Mouse (Mus musculus): Measurements from ENCODE around the gene Miox. TPM values are rescaled to one million over a fixed set of nuclear protein-coding genes. Genes with fewer than 3 reads are reported as not detected.

The Miox gene
- polyA plus RNA-seq (2015; fragmentation: Nextera tagmentation; extraction: Ambion mirVana) = not detected in 2 replicates

DNA sequence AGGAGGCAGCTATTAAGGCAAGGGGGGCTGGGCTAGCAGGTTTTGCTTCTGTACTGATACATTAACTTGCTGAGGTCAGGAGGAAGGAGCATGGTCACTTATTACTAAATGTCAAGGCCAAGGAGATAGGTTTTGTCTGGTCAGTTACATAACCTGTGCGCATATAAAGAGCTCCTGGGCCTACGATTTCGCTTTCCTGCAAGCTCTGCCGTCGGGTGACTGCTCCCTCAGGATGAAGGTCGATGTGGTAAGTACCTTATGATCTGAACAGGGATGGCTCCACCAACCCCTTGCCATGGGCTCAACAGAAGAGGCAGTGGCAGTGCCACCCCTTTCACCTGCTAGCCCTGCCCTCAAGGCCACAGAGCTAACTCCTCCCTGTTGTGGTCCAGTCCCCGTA is at the start of gene Miox:
Miox (plus strand) TSS at position 128 of the 400 bp plus-strand sequence.
- Histone ChIP-seq H3K9me3 (no peaks in the 10 kb centered on the region), H3K4me2 (no peak within 1 kb of the TSS), H3K27me3 (no peaks in the 10 kb centered on the region), H3K4me3 (no peak within 1 kb of the TSS), H3K9ac (no peak within 1 kb of the TSS), H3K36me3 (no peaks in the 10 kb centered on the region), H3K4me1 (replicated peaks) (no peaks in the 10 kb centered on the region), H3K27ac (replicated peaks) (no peak within 1 kb of the TSS)
- no peak for ATAC-seq (ENCODE audit: low read depth)
- 84% methylated on average over 7 of the region's 7 CpGs for WGBS

DNA sequence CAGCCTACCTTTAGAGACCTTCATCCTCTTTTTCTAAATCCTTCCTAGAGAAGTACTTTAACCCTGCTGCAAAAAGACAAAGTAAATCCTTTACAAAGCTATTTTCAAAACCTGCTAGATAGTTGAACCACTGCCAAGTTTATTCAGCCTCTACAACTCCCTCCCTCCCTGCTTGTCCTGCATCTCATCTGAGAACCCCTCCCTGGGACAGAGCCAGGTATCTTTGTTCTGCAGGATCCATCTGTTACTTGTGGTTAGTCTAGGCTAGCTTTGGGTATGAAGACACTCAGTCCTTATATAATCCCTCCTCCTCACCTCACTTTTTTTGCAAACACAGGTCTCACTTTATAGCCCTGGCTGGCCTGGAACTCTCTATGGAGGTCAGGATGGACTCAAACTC is 49.2 kb upstream of the Miox start:
- no peak overlapping the region for H3K4me2 ChIP-seq
- no peak for ATAC-seq (ENCODE audit: low read depth)
- H3K27ac ChIP-seq (replicated peaks) = no peak overlapping the region
- peaks cover 100% of the 10 kb centered on the region for H3K36me3 ChIP-seq
- H3K9me3 ChIP-seq = no peaks in the 10 kb centered on the region
- H3K4me3 ChIP-seq = no peak overlapping the region
- no peak overlapping the region for H3K9ac ChIP-seq
- no peaks in the 10 kb centered on the region for H3K4me1 ChIP-seq (replicated peaks)
- H3K27me3 ChIP-seq = no peaks in the 10 kb centered on the region

GRCm38 (mm10) chr15:89285478-89285877 is 48.7 kb upstream of the Miox start:
- no peaks in the 10 kb centered on the region for H3K4me1 ChIP-seq (replicated peaks)
- H3K27me3 ChIP-seq = no peaks in the 10 kb centered on the region
- no peak overlapping the region for H3K27ac ChIP-seq (replicated peaks)
- no peak overlapping the region for H3K9ac ChIP-seq
- WGBS = 95% methylated on average over 5 of the region's 5 CpGs
- peaks cover 100% of the 10 kb centered on the region for H3K36me3 ChIP-seq
- H3K4me2 ChIP-seq = no peak overlapping the region
- no peak overlapping the region for H3K4me3 ChIP-seq
- no peak for ATAC-seq (ENCODE audit: low read depth)
- no peaks in the 10 kb centered on the region for H3K9me3 ChIP-seq

DNA sequence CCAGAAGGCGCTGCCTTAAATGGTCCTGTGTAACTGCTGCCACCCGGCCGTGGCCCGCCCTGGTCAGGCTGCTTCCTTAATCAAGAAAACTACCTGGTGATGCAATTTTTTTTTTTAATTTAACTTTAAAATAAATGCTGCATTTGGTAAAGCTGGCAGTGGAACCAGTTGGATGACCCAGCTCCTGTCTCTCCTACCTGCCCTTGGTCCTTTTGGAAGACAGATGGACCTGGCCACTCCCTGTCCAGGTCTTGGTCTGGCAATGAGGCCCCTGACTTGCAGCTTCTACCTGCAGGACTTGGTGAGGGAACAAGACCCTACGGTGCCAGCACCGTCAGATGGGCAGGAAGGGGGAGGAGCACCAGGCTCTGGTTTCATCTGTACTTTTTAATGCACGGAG is 48.1 kb upstream of the Miox start:
- WGBS = 90% methylated on average over 7 of the region's 7 CpGs
- H3K9me3 ChIP-seq = no peaks in the 10 kb centered on the region

DNA sequence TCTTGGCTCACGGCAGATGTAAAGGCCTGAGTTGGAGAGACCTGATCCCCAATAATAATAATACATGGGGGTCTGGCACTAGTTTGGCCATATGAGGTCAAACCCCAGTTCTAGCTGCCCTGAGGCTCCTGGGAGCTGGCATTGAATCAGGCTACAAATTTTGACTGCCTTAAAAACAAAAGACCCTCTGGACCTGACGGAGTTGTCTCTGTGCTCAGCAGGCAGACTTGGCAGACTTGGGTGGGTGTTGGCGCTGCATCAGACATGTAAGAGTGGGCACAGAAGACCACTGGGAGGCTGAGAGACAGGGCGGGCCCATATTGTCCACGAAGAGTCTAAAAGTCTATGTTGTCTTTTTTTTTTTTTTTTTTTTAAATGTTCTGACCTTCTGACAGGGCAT is 47.6 kb upstream of the Miox start:
- H3K9me3 ChIP-seq = no peaks in the 10 kb centered on the region
- H3K4me2 ChIP-seq = no peak overlapping the region
- whole genome bisulfite sequencing = 75% methylated on average over 5 of the region's 5 CpGs
- no peak overlapping the region for H3K9ac ChIP-seq
- H3K36me3 ChIP-seq = peaks cover 100% of the 10 kb centered on the region
- H3K4me1 ChIP-seq (replicated peaks) = no peaks in the 10 kb centered on the region
- no peak overlapping the region for H3K4me3 ChIP-seq
- H3K27me3 ChIP-seq = no peaks in the 10 kb centered on the region
- ATAC-seq (ENCODE audit: low read depth) = no peak
- H3K27ac ChIP-seq (replicated peaks) = no peak overlapping the region

More for the DNA sequence above, 48.1 kb upstream of the Miox start:
- Histone ChIP-seq H3K4me3 (no peak overlapping the region), H3K27ac (replicated peaks) (0 out of 2 replicates have a peak overlapping the region, but pooled peaks have one; percentile 28), H3K27me3 (no peaks in the 10 kb centered on the region), H3K4me2 (no peak overlapping the region), H3K4me1 (replicated peaks) (no peaks in the 10 kb centered on the region), H3K36me3 (peaks cover 100% of the 10 kb centered on the region), H3K9ac (no peak overlapping the region)
- ATAC-seq (ENCODE audit: low read depth) = no peak

GRCm38 (mm10) chr15:89288227-89288767 is 45.9 kb upstream of the Miox start:
- H3K27me3 ChIP-seq = no peaks in the 10 kb centered on the region
- H3K4me3 ChIP-seq = no peak overlapping the region
- peaks cover 100% of the 10 kb centered on the region for H3K36me3 ChIP-seq
- H3K4me1 ChIP-seq (replicated peaks) = no peaks in the 10 kb centered on the region
- no peak for ATAC-seq (ENCODE audit: low read depth)
- 90% methylated on average over 23 of the region's 23 CpGs for WGBS
- no peak overlapping the region for H3K9ac ChIP-seq
- no peak overlapping the region for H3K4me2 ChIP-seq
- H3K9me3 ChIP-seq = no peaks in the 10 kb centered on the region
- no peak overlapping the region for H3K27ac ChIP-seq (replicated peaks)

GRCm38 (mm10) chr15:89289455-89289854 is 44.7 kb upstream of the Miox start:
- H3K27me3 ChIP-seq = no peaks in the 10 kb centered on the region
- ATAC-seq (ENCODE audit: low read depth) = no peak
- 93% methylated on average over 11 of the region's 11 CpGs for WGBS
- no peaks in the 10 kb centered on the region for H3K9me3 ChIP-seq
- no peak overlapping the region for H3K4me3 ChIP-seq
- H3K4me2 ChIP-seq = no peak overlapping the region
- no peaks in the 10 kb centered on the region for H3K4me1 ChIP-seq (replicated peaks)
- H3K27ac ChIP-seq (replicated peaks) = no peak overlapping the region
- H3K36me3 ChIP-seq = peaks cover 100% of the 10 kb centered on the region
- H3K9ac ChIP-seq = no peak overlapping the region

DNA sequence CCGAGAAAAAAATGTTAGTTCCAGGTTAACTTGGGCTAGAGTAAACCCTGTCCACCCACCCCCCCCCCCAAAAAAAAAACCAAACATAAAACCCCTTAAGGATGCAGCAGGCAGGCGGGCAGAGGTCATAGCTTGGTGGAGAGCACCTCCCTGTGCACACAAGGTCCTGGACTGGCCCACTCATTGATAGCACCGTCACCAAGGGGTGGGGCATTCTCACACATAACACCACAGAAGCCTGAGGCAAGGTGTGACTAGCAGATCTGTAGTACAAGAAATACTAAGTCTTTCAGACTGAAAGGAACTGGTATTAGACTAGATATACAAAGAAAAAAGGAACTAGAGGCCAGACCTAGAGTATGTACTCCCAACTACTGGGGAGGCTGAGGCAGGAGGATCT is 42.7 kb upstream of the Miox start:
- Histone ChIP-seq H3K9ac (no peak overlapping the region), H3K9me3 (no peaks in the 10 kb centered on the region), H3K4me3 (no peak overlapping the region), H3K4me1 (replicated peaks) (no peaks in the 10 kb centered on the region), H3K27ac (replicated peaks) (no peak overlapping the region), H3K27me3 (no peaks in the 10 kb centered on the region), H3K4me2 (no peak overlapping the region), H3K36me3 (peaks cover 100% of the 10 kb centered on the region)
- ATAC-seq (ENCODE audit: low read depth) = no peak
- WGBS = 97% methylated on average over 3 of the region's 3 CpGs

DNA sequence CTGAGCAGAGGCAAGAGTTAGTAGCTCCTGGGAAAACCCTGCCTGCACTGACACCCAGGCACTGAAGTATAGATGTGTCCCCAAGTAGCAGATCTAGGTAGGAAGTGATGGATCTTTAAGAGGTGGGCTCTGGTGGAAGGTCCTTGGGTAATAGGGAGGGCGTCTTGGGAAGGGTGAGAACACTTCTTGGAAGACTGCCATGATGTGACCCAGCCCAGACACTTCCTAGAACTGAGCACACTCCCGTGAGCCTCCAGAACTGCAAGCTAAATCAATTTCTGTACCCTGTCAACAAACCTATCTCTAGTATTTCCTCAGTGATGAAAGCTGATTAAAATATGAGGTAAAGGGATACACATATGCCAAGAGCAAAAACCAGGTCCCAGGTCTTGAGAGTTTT is 41.4 kb upstream of the Miox start:
- Histone ChIP-seq H3K9me3 (no peaks in the 10 kb centered on the region), H3K9ac (no peak overlapping the region), H3K36me3 (peaks cover 100% of the 10 kb centered on the region), H3K4me3 (no peak overlapping the region), H3K4me2 (no peak overlapping the region), H3K27me3 (no peaks in the 10 kb centered on the region), H3K27ac (replicated peaks) (no peak overlapping the region), H3K4me1 (replicated peaks) (no peaks in the 10 kb centered on the region)
- 75% methylated on average over 2 of the region's 2 CpGs for WGBS
- no peak for ATAC-seq (ENCODE audit: low read depth)

- no peak for ATAC-seq (ENCODE audit: low read depth)
- Histone ChIP-seq H3K9me3 (no peaks in the 10 kb centered on the region), H3K4me1 (replicated peaks) (no peaks in the 10 kb centered on the region), H3K4me3 (no peak overlapping the region), H3K27ac (replicated peaks) (no peak overlapping the region), H3K36me3 (peaks cover 97% of the 10 kb centered on the region), H3K27me3 (no peaks in the 10 kb centered on the region), H3K9ac (no peak overlapping the region), H3K4me2 (no peak overlapping the region)
- WGBS = 95% methylated on average over 10 of the region's 10 CpGs
Measured at GRCm38 (mm10) chr15:89293778-89294177, 40.4 kb upstream of the Miox start.

GRCm38 (mm10) chr15:89295580-89296165 is 38.5 kb upstream of the Miox start:
- Histone ChIP-seq H3K9ac (no peak overlapping the region), H3K4me1 (replicated peaks) (no peaks in the 10 kb centered on the region), H3K4me3 (no peak overlapping the region), H3K36me3 (peaks cover 95% of the 10 kb centered on the region), H3K9me3 (no peaks in the 10 kb centered on the region), H3K27ac (replicated peaks) (no peak overlapping the region), H3K27me3 (no peaks in the 10 kb centered on the region), H3K4me2 (no peak overlapping the region)
- 93% methylated on average over 8 of the region's 8 CpGs for WGBS
- ATAC-seq (ENCODE audit: low read depth) = no peak

DNA sequence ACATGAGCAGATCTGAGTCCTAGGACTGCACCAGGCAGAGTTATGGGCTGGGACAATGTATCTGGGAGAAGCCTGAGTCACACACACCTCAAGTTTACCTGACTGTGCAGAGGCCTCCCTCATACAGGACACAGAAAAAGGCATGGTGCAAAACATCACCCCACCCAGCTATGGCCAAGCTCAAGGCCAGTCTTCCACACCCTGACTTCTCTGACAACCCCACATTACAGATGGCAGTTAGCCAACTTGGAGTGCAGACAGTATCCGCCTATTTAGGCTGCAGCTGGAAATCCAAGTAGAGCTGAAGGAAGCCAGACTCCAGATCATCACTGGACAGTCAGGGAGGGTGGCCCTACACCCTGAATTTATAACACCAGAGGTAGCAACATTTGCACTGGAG is 37.7 kb upstream of the Miox start:
- Histone ChIP-seq H3K4me3 (no peak overlapping the region), H3K36me3 (peaks cover 95% of the 10 kb centered on the region), H3K27ac (replicated peaks) (no peak overlapping the region), H3K4me2 (no peak overlapping the region), H3K27me3 (no peaks in the 10 kb centered on the region), H3K9me3 (no peaks in the 10 kb centered on the region), H3K9ac (no peak overlapping the region), H3K4me1 (replicated peaks) (no peaks in the 10 kb centered on the region)
- 79% methylated on average over 1 of the region's 1 CpGs for WGBS
- ATAC-seq (ENCODE audit: low read depth) = no peak

- Histone ChIP-seq H3K4me3 (no peak overlapping the region), H3K9ac (no peak overlapping the region), H3K27ac (replicated peaks) (no peak overlapping the region), H3K27me3 (no peaks in the 10 kb centered on the region), H3K4me1 (replicated peaks) (no peaks in the 10 kb centered on the region), H3K9me3 (no peaks in the 10 kb centered on the region), H3K36me3 (peaks cover 95% of the 10 kb centered on the region), H3K4me2 (no peak overlapping the region)
- ATAC-seq (ENCODE audit: low read depth) = no peak
- WGBS = 84% methylated on average over 2 of the region's 2 CpGs
Measured at GRCm38 (mm10) chr15:89297695-89298094, 36.5 kb upstream of the Miox start.
